Mouse (Mus musculus) forebrain, embryonic 14.5 days (tissue): ENCODE measurements at regions not wholly inside any gene's neighbourhood (a gene's known extent, or its start where the extent isn't known, plus 50 kb on each side); places are given as distances from the start of the nearest gene placed in this dataset.

Source experiments
- ATAC-seq: fragments of 200-750 bp; cut with Nextera tagmentation; 2 replicates; pipeline ENCODE4 v1.8.0; 2017; ENCODE audit warnings: mild to moderate bottlenecking, moderate library complexity
- DNase-seq: peaks from one replicate; pipeline ENCODE4 v3.0.0-alpha.2; 2015; ENCODE audit warnings: low spot score
- H3K27ac ChIP-seq: fragments of 300-500 bp; sonication (generic); 2 replicates; pipeline ENCODE4 v1.5.1; 2014; ENCODE audit warnings: low read depth, mild to moderate bottlenecking, control low read depth, low read length, moderate library complexity
- H3K27me3 ChIP-seq: fragments of 300-500 bp; sonication (generic); replicated peaks from 2 replicates; pipeline ENCODE4 v1.6.1; 2014; ENCODE audit warnings: low read length, control low read depth, mixed read lengths; ENCODE audit not compliant: control insufficient read depth, insufficient read depth
- H3K36me3 ChIP-seq: fragments of 300-500 bp; sonication (generic); 2 replicates; pipeline ENCODE4 v1.6.1; 2014; ENCODE audit warnings: low read length, control low read depth; ENCODE audit not compliant: control insufficient read depth, insufficient read depth
- H3K4me1 ChIP-seq: fragments of 300-500 bp; sonication (generic); 2 replicates; pipeline ENCODE4 v1.6.1; 2014; ENCODE audit warnings: antibody characterized with exemption, low read length, control low read depth; ENCODE audit not compliant: control insufficient read depth, insufficient read depth
- H3K4me2 ChIP-seq: fragments of 300-500 bp; sonication (generic); 2 replicates; pipeline ENCODE4 v1.6.1; 2014; ENCODE audit warnings: mild to moderate bottlenecking, control low read depth, low read length
- H3K4me3 ChIP-seq: fragments of 300-500 bp; sonication (generic); 2 replicates; pipeline ENCODE4 v1.5.1; 2014; ENCODE audit warnings: low read depth, low read length, control low read depth
- H3K9ac ChIP-seq: fragments of 300-500 bp; sonication (generic); 2 replicates; pipeline ENCODE4 v1.6.1; 2014; ENCODE audit warnings: mild to moderate bottlenecking, low read length, control low read depth, moderate library complexity
- H3K9me3 ChIP-seq: fragments of 300-500 bp; sonication (generic); replicated peaks from 2 replicates; pipeline ENCODE4 v1.6.1; 2016; ENCODE audit warnings: low read length, control low read depth, mixed read lengths; ENCODE audit not compliant: control insufficient read depth
- WGBS: fragments of 180-500 bp; shearing (Covaris S2); extraction: QIAGEN DNeasy Blood & Tissue Kit; methylation state at CpG from one replicate; pipeline ENCODE4 v1.1.7; 2014; 5-methylcytosine and 5-hydroxymethylcytosine counted together

GRCm38 (mm10) chr1:121224250-121224649, 108.1 kb downstream of the Insig2 start:
- H3K9me3 ChIP-seq = no peaks in the 10 kb centered on the region
- DNase-seq (no peak), ATAC-seq (no peak)
- H3K27me3 ChIP-seq = no peaks in the 10 kb centered on the region
- H3K27ac ChIP-seq = no peak overlapping the region
- no peaks in the 10 kb centered on the region for H3K36me3 ChIP-seq
- H3K4me2 ChIP-seq = no peak overlapping the region
- no peak overlapping the region for H3K4me3 ChIP-seq
- 88% methylated on average over 11 of the region's 11 CpGs for WGBS
- H3K4me1 ChIP-seq = no peaks in the 10 kb centered on the region
- H3K9ac ChIP-seq = no peak overlapping the region

GRCm38 (mm10) chr1:121226466-121227232, 105.7 kb downstream of the Insig2 start:
- H3K27ac ChIP-seq = no peak overlapping the region
- 82% methylated on average over 15 of the region's 15 CpGs for WGBS

GRCm38 (mm10) chr1:121227233-121227594, 105.2 kb downstream of the Insig2 start:
- 90% methylated on average over 6 of the region's 6 CpGs for WGBS
- ATAC-seq (no peak), DNase-seq (no peak)
- Histone ChIP-seq H3K4me3 (no peak overlapping the region), H3K4me2 (no peak overlapping the region), H3K27ac (no peak overlapping the region), H3K9ac (no peak overlapping the region), H3K4me1 (no peaks in the 10 kb centered on the region), H3K36me3 (no peaks in the 10 kb centered on the region), H3K27me3 (no peaks in the 10 kb centered on the region), H3K9me3 (no peaks in the 10 kb centered on the region)

More at GRCm38 (mm10) chr1:121226466-121227232, 105.7 kb downstream of the Insig2 start:
- Histone ChIP-seq H3K27me3 (no peaks in the 10 kb centered on the region), H3K4me3 (no peak overlapping the region), H3K4me2 (no peak overlapping the region), H3K4me1 (no peaks in the 10 kb centered on the region), H3K9me3 (no peaks in the 10 kb centered on the region), H3K36me3 (no peaks in the 10 kb centered on the region), H3K9ac (no peak overlapping the region)
- no peak for ATAC-seq
- DNase-seq = no peak

GRCm38 (mm10) chr1:121243576-121243975, 88.8 kb downstream of the Insig2 start:
- H3K27me3 ChIP-seq = no peaks in the 10 kb centered on the region
- no peak overlapping the region for H3K27ac ChIP-seq
- no peaks in the 10 kb centered on the region for H3K9me3 ChIP-seq
- no peak for DNase-seq
- no peak overlapping the region for H3K4me2 ChIP-seq
- 80% methylated on average over 6 of the region's 6 CpGs for WGBS
- H3K4me3 ChIP-seq = no peak overlapping the region
- H3K9ac ChIP-seq = no peak overlapping the region
- no peak for ATAC-seq
- no peaks in the 10 kb centered on the region for H3K36me3 ChIP-seq
- no peaks in the 10 kb centered on the region for H3K4me1 ChIP-seq

GRCm38 (mm10) chr1:121247556-121247955, 84.8 kb downstream of the Insig2 start:
- Histone ChIP-seq H3K4me2 (no peak overlapping the region), H3K4me1 (no peaks in the 10 kb centered on the region), H3K36me3 (no peaks in the 10 kb centered on the region), H3K27me3 (no peaks in the 10 kb centered on the region), H3K4me3 (no peak overlapping the region), H3K27ac (no peak overlapping the region), H3K9me3 (no peaks in the 10 kb centered on the region), H3K9ac (no peak overlapping the region; the same call in 1 of the 2 replicates)
- WGBS = 57% methylated on average over 2 of the region's 2 CpGs
- no peak for ATAC-seq
- no peak for DNase-seq

GRCm38 (mm10) chr1:121249081-121249480, 83.3 kb downstream of the Insig2 start:
- H3K9ac ChIP-seq = no peak overlapping the region
- DNase-seq (no peak), ATAC-seq (no peak)
- H3K36me3 ChIP-seq = no peaks in the 10 kb centered on the region
- no peak overlapping the region for H3K4me2 ChIP-seq
- H3K9me3 ChIP-seq = no peaks in the 10 kb centered on the region
- H3K4me3 ChIP-seq = no peak overlapping the region
- no peak overlapping the region for H3K27ac ChIP-seq
- 57% methylated on average over 1 of the region's 1 CpGs for WGBS
- no peaks in the 10 kb centered on the region for H3K27me3 ChIP-seq
- H3K4me1 ChIP-seq = no peaks in the 10 kb centered on the region

- no peaks in the 10 kb centered on the region for H3K4me1 ChIP-seq
- no peak for DNase-seq
- H3K4me3 ChIP-seq = no peak overlapping the region
- no peaks in the 10 kb centered on the region for H3K9me3 ChIP-seq
- no peak overlapping the region for H3K4me2 ChIP-seq
- no peaks in the 10 kb centered on the region for H3K36me3 ChIP-seq
- 83% methylated on average over 4 of the region's 4 CpGs for WGBS
- ATAC-seq = no peak
- no peak overlapping the region for H3K27ac ChIP-seq
- H3K9ac ChIP-seq = no peak overlapping the region
- H3K27me3 ChIP-seq = no peaks in the 10 kb centered on the region
Measured at GRCm38 (mm10) chr1:121250686-121251085, 81.7 kb downstream of the Insig2 start.

- 81% methylated on average over 7 of the region's 7 CpGs for WGBS
- Histone ChIP-seq H3K9ac (no peak overlapping the region), H3K9me3 (no peaks in the 10 kb centered on the region), H3K4me3 (no peak overlapping the region), H3K36me3 (no peaks in the 10 kb centered on the region), H3K27me3 (no peaks in the 10 kb centered on the region), H3K27ac (no peak overlapping the region), H3K4me2 (no peak overlapping the region), H3K4me1 (no peaks in the 10 kb centered on the region)
- ATAC-seq (no peak), DNase-seq (no peak)
Measured at GRCm38 (mm10) chr1:121252056-121252455, 80.3 kb downstream of the Insig2 start.

GRCm38 (mm10) chr1:121254196-121254595, 78.2 kb downstream of the Insig2 start:
- H3K9me3 ChIP-seq = no peaks in the 10 kb centered on the region

More at GRCm38 (mm10) chr1:121254196-121254595, 78.2 kb downstream of the Insig2 start:
- no peaks in the 10 kb centered on the region for H3K36me3 ChIP-seq
- WGBS = 87% methylated on average over 9 of the region's 9 CpGs
- ATAC-seq (no peak), DNase-seq (no peak)
- H3K27ac ChIP-seq = no peak overlapping the region
- H3K4me3 ChIP-seq = no peak overlapping the region
- H3K4me1 ChIP-seq = no peaks in the 10 kb centered on the region
- H3K27me3 ChIP-seq = no peaks in the 10 kb centered on the region
- no peak overlapping the region for H3K9ac ChIP-seq
- no peak overlapping the region for H3K4me2 ChIP-seq
